Mouse (Mus musculus): ENCODE results near the gene Gm21954. TPM values are rescaled to one million over a fixed set of nuclear protein-coding genes. Genes with fewer than 3 reads are reported as not detected.
A peak's percentile ranks its signal among the peaks of the same experiment; 100 is the strongest.

The Gm21954 gene
- polyA plus RNA-seq, 1 experiment from 2014 or later: not detected

DNA sequence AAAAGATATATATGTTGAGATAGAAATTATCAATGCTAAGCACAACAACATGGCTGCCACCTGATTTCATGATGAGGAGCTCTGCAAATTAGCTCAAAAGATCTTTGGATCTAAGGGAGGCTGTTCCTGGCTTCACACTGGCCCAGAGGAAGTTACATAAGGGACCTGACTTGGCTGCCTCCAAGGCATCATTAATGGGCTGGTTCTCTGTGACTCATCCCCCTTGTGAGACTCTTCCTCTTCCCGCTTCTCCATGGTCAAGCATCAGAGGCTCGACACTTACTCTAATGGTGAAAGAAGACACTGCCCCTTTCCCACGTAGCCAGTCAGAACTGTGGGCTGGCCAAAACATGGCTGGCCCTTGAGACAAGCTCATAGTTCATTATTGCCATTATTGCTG is 20.1 kb downstream of the Gm21954 start:
- H3K4me1 ChIP-seq (replicated peaks; ENCODE audit: insufficient read depth, low read length): no peaks in the 10 kb centered on the region
- H3K27ac ChIP-seq: no peak overlapping the region
- no peak for DNase-seq (ENCODE audit: low spot score)
- no peak overlapping the region for H3K4me3 ChIP-seq (replicated peaks; ENCODE audit: low read depth, low read length)
- no peaks in the 10 kb centered on the region for H3K36me3 ChIP-seq (ENCODE audit: insufficient read depth, low read length)
- H3K4me2 ChIP-seq (ENCODE audit: low read length): no peak overlapping the region
- no peaks in the 10 kb centered on the region for H3K27me3 ChIP-seq (ENCODE audit: insufficient read depth, low read length)
- no peak for ATAC-seq (replicated peaks; ENCODE audit: low FRiP score, low read depth)
- WGBS: 67% methylated on average over 3 of the region's 3 CpGs
- no peaks in the 10 kb centered on the region for H3K9me3 ChIP-seq (replicated peaks; ENCODE audit: low read length)
- TF ChIP-seq CTCF (IDR thresholded peaks at IDR 0.05; ENCODE audit: low read depth): no peak
- H3K9ac ChIP-seq (ENCODE audit: low read depth, low read length): no peak overlapping the region

DNA sequence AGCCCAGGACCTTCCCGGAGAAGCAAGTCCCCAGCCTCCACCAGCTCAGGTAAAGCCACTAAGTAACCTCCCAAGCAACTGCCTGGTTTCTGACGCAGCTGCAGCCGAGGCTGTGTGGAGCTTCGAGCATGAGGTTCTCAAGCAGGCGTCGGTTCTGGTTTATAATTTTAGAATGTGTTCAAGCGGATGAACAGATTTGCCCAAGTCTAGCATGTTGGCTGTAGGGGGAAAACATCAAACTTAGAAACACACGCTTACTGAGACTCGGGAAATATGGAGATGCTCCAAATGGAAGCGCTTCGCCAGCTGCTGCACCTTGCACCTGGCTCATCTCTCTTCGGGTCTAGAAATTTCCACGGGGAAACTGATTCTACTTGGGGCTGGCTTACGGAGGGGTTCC is 21.0 kb downstream of the Gm21954 start:
- Histone ChIP-seq H3K36me3 (ENCODE audit: insufficient read depth, low read length) (no peaks in the 10 kb centered on the region), H3K9me3 (replicated peaks; ENCODE audit: low read length) (no peaks in the 10 kb centered on the region), H3K4me2 (ENCODE audit: low read length) (no peak overlapping the region), H3K9ac (ENCODE audit: low read depth, low read length) (no peak overlapping the region), H3K27me3 (ENCODE audit: insufficient read depth, low read length) (no peaks in the 10 kb centered on the region), H3K4me1 (replicated peaks; ENCODE audit: insufficient read depth, low read length) (no peaks in the 10 kb centered on the region), H3K4me3 (replicated peaks; ENCODE audit: low read depth, low read length) (no peak overlapping the region), H3K27ac (no peak overlapping the region)
- no peak for TF ChIP-seq CTCF (IDR thresholded peaks at IDR 0.05; ENCODE audit: low read depth)
- ATAC-seq (replicated peaks; ENCODE audit: low FRiP score, low read depth) (no peak), DNase-seq (ENCODE audit: low spot score) (no peak)
- 95% methylated on average over 14 of the region's 14 CpGs for WGBS

DNA sequence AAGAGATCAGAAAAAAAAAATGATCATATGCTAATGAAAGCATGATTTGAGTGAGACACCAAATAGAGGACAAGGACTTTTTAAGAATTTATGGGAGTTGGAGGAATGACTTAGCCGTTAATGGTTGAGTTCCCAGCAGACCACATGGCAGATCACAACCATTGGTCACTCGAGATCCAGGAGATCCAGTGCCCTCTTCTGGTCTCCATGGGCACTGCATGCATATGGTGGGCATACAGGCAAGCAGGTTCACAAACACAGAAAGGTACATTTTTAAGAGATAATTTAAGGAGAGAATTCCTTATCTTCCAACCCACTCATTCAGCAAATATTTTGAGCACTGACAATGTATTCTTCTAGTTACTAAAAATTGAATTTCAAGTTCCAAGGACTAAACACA is 22.9 kb downstream of the Gm21954 start:
- 89% methylated on average over 2 of the region's 2 CpGs for WGBS

DNA sequence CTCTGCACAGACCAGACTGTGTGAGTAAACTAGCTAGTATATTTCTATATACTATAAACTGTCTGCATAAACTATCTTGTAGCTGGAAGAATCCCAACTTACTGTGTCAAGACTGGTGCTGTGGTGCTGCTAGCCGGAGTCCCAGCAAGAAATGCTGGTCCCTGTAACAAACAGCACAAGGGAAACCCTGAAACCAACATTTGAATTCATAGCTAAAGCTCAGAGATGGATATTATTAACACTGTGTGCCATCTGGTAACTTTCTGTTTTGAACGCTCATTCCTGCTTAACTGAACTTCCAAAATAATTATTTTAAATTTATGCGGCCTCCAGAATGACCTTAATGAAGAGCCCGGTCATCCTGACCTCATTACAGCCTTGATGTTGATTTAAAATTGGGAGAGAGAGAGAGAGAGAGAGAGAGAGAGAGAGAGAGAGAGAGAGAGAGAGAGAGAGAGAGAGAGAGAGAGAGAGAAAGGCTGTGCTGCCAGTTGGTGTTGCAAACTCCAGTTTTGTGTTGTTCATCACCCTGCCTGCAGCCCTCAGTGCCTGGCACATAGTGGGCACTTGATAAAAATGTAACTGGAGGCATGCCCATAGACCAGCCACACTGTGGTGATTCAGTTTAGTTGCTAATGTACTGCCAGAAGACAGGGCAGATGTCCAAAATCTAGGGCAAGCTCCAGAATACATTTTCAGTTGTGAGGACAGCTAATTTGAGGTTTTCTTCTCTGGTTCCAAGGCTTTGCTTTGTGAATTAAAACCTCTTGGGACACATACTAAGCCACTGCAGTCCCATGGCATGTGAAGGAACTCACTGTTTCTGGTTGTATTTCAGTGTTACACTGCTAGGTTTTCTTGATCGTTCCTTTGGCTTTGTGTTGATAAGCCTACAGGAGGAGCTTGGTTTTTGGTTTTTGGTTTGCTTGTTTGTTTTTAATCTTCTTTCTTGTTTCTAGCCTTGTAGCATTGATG is 24.2 kb downstream of the Gm21954 start:
- Histone ChIP-seq H3K4me1 (replicated peaks; ENCODE audit: insufficient read depth, low read length) (no peaks in the 10 kb centered on the region), H3K9me3 (replicated peaks; ENCODE audit: low read length) (no peaks in the 10 kb centered on the region), H3K4me2 (ENCODE audit: low read length) (no peak overlapping the region), H3K27ac (no peak overlapping the region), H3K36me3 (ENCODE audit: insufficient read depth, low read length) (no peaks in the 10 kb centered on the region), H3K27me3 (ENCODE audit: insufficient read depth, low read length) (no peaks in the 10 kb centered on the region), H3K4me3 (replicated peaks; ENCODE audit: low read depth, low read length) (no peak overlapping the region), H3K9ac (ENCODE audit: low read depth, low read length) (no peak overlapping the region)
- ATAC-seq (replicated peaks; ENCODE audit: low FRiP score, low read depth) (no peak), DNase-seq (ENCODE audit: low spot score) (no peak)
- WGBS: 78% methylated on average over 5 of the region's 5 CpGs
- TF ChIP-seq CTCF (IDR thresholded peaks at IDR 0.05; ENCODE audit: low read depth): no peak

More for the DNA sequence above, 22.9 kb downstream of the Gm21954 start:
- Histone ChIP-seq H3K36me3 (ENCODE audit: insufficient read depth, low read length) (no peaks in the 10 kb centered on the region), H3K9me3 (replicated peaks; ENCODE audit: low read length) (no peaks in the 10 kb centered on the region), H3K27me3 (ENCODE audit: insufficient read depth, low read length) (no peaks in the 10 kb centered on the region), H3K9ac (ENCODE audit: low read depth, low read length) (no peak overlapping the region), H3K4me3 (replicated peaks; ENCODE audit: low read depth, low read length) (no peak overlapping the region), H3K27ac (no peak overlapping the region), H3K4me2 (ENCODE audit: low read length) (no peak overlapping the region), H3K4me1 (replicated peaks; ENCODE audit: insufficient read depth, low read length) (no peaks in the 10 kb centered on the region)
- TF ChIP-seq CTCF (IDR thresholded peaks at IDR 0.05; ENCODE audit: low read depth): peak; percentile 18; the same call in 1 of the 2 replicates
- DNase-seq (ENCODE audit: low spot score): no peak
- no peak for ATAC-seq (replicated peaks; ENCODE audit: low FRiP score, low read depth)

DNA sequence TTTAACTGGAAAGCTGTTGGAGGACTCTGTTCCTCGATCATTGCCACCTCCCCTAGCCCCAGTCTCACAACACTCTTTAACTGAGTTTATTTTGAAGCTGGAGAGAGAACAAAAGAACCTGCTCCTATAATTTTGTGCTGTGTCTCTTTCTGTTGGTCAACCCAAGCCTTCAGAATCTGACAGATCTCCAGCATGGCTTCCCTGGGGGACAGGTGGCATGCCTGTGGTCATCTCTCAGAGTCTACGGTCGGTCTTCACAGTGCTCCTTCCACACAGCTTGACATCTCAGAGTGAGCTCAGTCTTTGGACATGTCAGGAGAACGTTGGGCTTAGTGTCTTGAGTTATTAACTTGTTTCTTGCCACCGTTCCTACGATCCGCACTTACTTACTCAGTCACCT is 25.3 kb downstream of the Gm21954 start:
- WGBS: 90% methylated on average over 7 of the region's 7 CpGs
- Histone ChIP-seq H3K4me2 (ENCODE audit: low read length) (no peak overlapping the region), H3K4me3 (replicated peaks; ENCODE audit: low read depth, low read length) (no peak overlapping the region), H3K27ac (no peak overlapping the region), H3K4me1 (replicated peaks; ENCODE audit: insufficient read depth, low read length) (no peaks in the 10 kb centered on the region), H3K9ac (ENCODE audit: low read depth, low read length) (no peak overlapping the region), H3K36me3 (ENCODE audit: insufficient read depth, low read length) (no peaks in the 10 kb centered on the region), H3K27me3 (ENCODE audit: insufficient read depth, low read length) (no peaks in the 10 kb centered on the region), H3K9me3 (replicated peaks; ENCODE audit: low read length) (no peaks in the 10 kb centered on the region)
- DNase-seq (ENCODE audit: low spot score) (no peak), ATAC-seq (replicated peaks; ENCODE audit: low FRiP score, low read depth) (no peak)
- no peak for TF ChIP-seq CTCF (IDR thresholded peaks at IDR 0.05; ENCODE audit: low read depth)

DNA sequence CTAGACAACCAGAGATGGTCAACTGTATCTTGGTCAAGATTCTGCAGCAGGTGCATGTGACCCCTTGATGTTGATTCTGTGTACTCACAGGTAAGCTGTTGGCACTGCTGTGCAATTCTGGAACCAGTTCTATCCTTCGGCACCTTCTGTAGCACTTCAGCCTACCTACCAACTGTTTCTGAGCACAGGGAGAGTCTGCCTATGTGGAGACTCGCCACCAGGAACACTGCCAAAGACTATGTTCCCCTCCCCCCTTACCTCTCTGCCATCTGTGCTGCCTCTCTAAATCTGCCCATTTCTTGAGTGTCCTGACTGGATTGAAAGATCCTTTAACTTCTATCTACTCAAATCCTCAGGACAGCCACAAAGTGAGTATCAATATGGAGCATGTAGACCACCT is 28.3 kb downstream of the Gm21954 start:
- DNase-seq (ENCODE audit: low spot score) (no peak), ATAC-seq (replicated peaks; ENCODE audit: low FRiP score, low read depth) (no peak)
- H3K36me3 ChIP-seq (ENCODE audit: insufficient read depth, low read length): no peaks in the 10 kb centered on the region
- H3K4me1 ChIP-seq (replicated peaks; ENCODE audit: insufficient read depth, low read length): no peaks in the 10 kb centered on the region
- H3K4me2 ChIP-seq (ENCODE audit: low read length): no peak overlapping the region
- H3K9me3 ChIP-seq (replicated peaks; ENCODE audit: low read length): no peaks in the 10 kb centered on the region
- TF ChIP-seq CTCF (IDR thresholded peaks at IDR 0.05; ENCODE audit: low read depth): no peak
- H3K27me3 ChIP-seq (ENCODE audit: insufficient read depth, low read length): no peaks in the 10 kb centered on the region
- H3K4me3 ChIP-seq (replicated peaks; ENCODE audit: low read depth, low read length): no peak overlapping the region
- H3K9ac ChIP-seq (ENCODE audit: low read depth, low read length): no peak overlapping the region
- no peak overlapping the region for H3K27ac ChIP-seq
- WGBS: 95% methylated on average over 2 of the region's 2 CpGs
